Mouse (Mus musculus) naive thymus-derived CD4-positive, alpha-beta T cell, adult 5 months (primary cell): ENCODE results near the gene Gm20379. TPM values are rescaled to one million over a fixed set of nuclear protein-coding genes. Genes with fewer than 3 reads are reported as not detected.

ENCODE experiments used
- polyA plus RNA-seq: library from polyadenylated mRNA; unstranded; fragments of 100-300 nt; shearing (Covaris generic); gene quantifications from one replicate; pipeline ENCODE4 v1.2.1, GENCODE M21; 2017

The Gm20379 gene
- 1.7 TPM for polyA plus RNA-seq

DNA sequence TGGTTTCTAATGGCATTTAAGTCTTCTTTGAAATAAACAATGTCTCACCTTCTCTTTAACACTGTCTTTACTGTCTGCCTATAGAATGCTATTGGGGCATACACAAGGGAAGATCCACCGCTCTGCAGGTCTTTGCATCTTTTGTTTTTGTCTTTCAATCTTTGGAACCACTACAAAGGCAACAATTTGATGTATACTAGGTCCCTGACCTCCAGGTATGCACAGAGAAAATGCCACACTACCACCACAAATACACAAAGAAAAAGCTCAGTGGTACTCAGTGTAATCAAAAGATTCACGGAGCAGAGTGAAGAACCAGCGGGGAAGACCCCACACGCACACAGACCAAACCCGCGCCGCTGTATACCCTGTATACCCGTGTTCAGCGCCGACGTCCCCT, at the start of gene Gm20379:
Gene Gm20379, plus strand, starts transcription at position 301 of the 400 bp plus-strand sequence.

DNA sequence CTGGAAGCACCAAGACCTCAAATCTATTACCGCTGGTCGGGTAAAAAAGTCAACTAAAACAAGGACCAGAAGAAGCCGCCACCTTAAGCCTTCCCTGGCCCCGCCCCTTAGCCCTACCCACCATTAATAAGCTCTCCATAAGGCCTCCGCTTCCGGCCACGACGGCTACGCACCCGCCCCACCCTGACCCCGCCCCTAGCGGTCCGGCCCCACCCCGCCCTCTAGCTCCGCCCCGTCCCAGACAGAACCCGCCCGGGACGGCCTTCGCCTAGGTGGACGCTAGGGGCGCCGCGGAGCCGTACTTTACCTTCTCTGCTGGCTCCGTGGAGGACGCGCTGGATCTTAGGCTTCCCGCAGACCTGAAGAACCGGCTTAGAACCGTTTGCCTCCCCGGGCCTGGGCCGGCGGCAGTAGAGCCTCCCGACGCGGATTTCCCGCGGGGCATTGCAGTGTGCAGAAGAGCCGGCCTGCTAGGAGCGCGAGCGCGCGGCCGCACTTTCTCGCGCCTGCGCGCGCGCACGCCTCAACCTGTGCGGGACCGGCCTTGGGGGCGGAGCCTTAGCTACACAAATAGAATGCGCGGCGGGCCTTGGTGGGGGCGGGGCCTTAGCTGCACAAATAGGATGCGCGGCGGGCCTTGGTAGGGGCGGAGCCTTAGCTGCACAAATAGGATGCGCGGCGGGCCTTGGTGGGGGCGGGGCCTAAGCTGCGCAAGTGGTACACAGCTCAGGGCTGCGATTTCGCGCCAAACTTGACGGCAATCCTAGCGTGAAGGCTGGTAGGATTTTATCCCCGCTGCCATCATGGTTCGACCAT, 48.9 kb downstream of the Gm20379 start, which contains the start of the genes Dhfr and Msh3:
Gene Dhfr, plus strand, starts transcription at position 271 of the 816 bp plus-strand sequence.
Gene Msh3, minus strand, starts transcription at position 548 of the 816 bp plus-strand sequence.

Other genes with a start within 250 kb of the Gm20379 start
- gene Rasgrf2, start 174.3 kb upstream of the Gm20379 start, polyA plus RNA-seq: 10.2 TPM
- 1.00 TPM for gene Dhfr, start 48.7 kb downstream of the Gm20379 start, polyA plus RNA-seq
- 53.2 TPM for gene Msh3, start 49.0 kb downstream of the Gm20379 start, polyA plus RNA-seq
- gene Ankrd34b, start 119.9 kb downstream of the Gm20379 start, polyA plus RNA-seq: not detected
- 4.0 TPM for gene Fam151b, start 178.0 kb downstream of the Gm20379 start, polyA plus RNA-seq
- gene Zfyve16, start 224.9 kb downstream of the Gm20379 start, polyA plus RNA-seq: 13.8 TPM